Mouse (Mus musculus): ENCODE results near the gene Adora1.

Adora1 gene

GRCm38 (mm10) chr1:134151655-134152412 lies 83.4 kb downstream of the Adora1 start:
- peak; percentile 67 for DNase-seq

DNA sequence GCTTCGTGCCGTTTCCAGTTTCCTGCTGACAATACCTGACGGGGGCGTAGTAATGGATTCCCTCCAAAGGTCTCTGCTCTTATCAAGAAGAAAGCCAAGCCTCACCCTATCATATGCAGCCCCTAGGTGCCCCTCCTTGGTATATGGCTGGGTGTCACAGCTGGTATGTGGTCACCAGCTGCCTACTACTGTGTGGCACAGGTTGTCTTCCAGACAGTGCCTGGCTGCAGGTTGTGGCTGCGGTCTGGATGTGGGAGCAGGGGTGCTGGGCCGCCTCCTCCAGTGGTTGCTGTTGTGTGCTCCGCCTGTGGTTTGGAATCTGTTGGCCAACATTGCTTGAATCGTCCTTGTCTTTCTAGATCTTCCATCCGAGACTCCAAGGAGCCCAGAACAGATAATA lies 84.5 kb downstream of the Adora1 start:
- no peak for DNase-seq

DNA sequence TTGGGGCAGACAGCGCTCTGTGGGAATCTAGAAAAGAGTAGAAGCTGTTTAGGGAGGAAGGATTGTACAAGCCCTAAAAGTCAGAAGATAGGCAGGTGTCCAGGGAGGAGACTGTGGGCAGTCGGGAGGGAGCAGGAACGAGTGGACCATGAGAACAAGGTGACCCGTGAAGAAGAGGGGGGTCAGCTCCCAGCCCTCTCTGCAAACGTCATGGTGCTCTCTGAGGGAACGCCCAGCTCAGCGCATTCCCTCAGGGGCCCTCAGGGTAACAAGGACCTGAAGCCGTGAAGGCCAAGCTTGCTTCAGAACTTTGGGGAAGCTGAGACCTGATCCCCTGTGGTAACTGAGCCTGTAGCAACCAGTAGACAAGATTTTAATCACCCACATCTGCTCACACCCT lies 85.2 kb downstream of the Adora1 start:
- no peak for DNase-seq

All from thymus, postnatal 14 days (tissue).